Comparison of ENCODE assay signal across 21 mouse cellular contexts in genomic region chr7:82359146-82359545, GRCm38 (mm10). TPM values are rescaled to one million over a fixed set of nuclear protein-coding genes. Genes with fewer than 3 reads are reported as not detected.
"Had no signal": no experiment of that assay in that cellular context is flagged by ENCODE, and none has a peak within 500 bp of the region (broad histone marks: within the 10 kb centered on the region; RNA-seq: fewer than 3 reads in every experiment).

No protein-coding gene starts in this region.

- H3K27ac ChIP-seq: kidney, postnatal 0 days; layer of hippocampus, adult 2 months; limb, embryonic 12.5 days; liver, embryonic 13.5 days; neural tube, embryonic 12.5 days; neural tube, embryonic 15.5 days; stomach, postnatal 0 days had no signal

- H3K9ac ChIP-seq: limb, embryonic 12.5 days; liver, embryonic 13.5 days; neural tube, embryonic 12.5 days; neural tube, embryonic 15.5 days had no signal

- H3K36me3 ChIP-seq: limb, embryonic 12.5 days; liver, embryonic 13.5 days; neural tube, embryonic 12.5 days; neural tube, embryonic 15.5 days had no signal

- H3K4me3 ChIP-seq: layer of hippocampus, adult 2 months; limb, embryonic 12.5 days; liver, embryonic 13.5 days; neural tube, embryonic 12.5 days; neural tube, embryonic 15.5 days had no signal

- H3K27me3 ChIP-seq: limb, embryonic 12.5 days; liver, embryonic 13.5 days; neural tube, embryonic 12.5 days; neural tube, embryonic 15.5 days had no signal

- H3K9me3 ChIP-seq: limb, embryonic 12.5 days; liver, embryonic 13.5 days; neural tube, embryonic 12.5 days; neural tube, embryonic 15.5 days had no signal

- H3K4me2 ChIP-seq: limb, embryonic 12.5 days; liver, embryonic 13.5 days; midbrain, embryonic 11.5 days; neural tube, embryonic 12.5 days; neural tube, embryonic 15.5 days had no signal

- H3K4me1 ChIP-seq: liver, embryonic 13.5 days; neural tube, embryonic 12.5 days; neural tube, embryonic 15.5 days had no signal

- DNase-seq: kidney, postnatal 25 days; layer of hippocampus, adult 9-11 months; liver; liver, embryonic 13.5 days; lung, adult 2 months; lung, postnatal 14 days; lung, postnatal 4 days; midbrain, embryonic 14.5 days; right cerebral cortex, adult 18-20 months; right cerebral cortex, postnatal 14 days; right cerebral cortex, postnatal 4 days; thymus, adult 18-20 months; thymus, postnatal 14 days; thymus, postnatal 4 days had no signal

RNA-seq across cellular contexts. Expression of gene Adamtsl3, which starts 23.7 kb away (rescaled TPM):
- polyA plus RNA-seq: midbrain, embryonic 11.5 days had no signal
